32 mouse cellular contexts compared by ENCODE assay signal in genomic region chr3:14678072-14678471, GRCm38 (mm10). TPM values are rescaled to one million over a fixed set of nuclear protein-coding genes. Genes with fewer than 3 reads are reported as not detected.
A peak's percentile ranks its signal among the peaks of the same experiment; 100 is the strongest.
DNase-seq lines count a peak whose midpoint lies in the region; ATAC-seq and TF ChIP-seq lines count a peak whose summit lies in the region.
"Had no signal": no experiment of that assay in that cellular context is flagged by ENCODE, and none has a peak within 500 bp of the region (broad histone marks: within the 10 kb centered on the region; RNA-seq: fewer than 3 reads in every experiment).

No protein-coding gene starts in this region.

- no peak for TF ChIP-seq CTCF in hindbrain, postnatal 0 days (IDR thresholded peaks at IDR 0.05; ENCODE audit: low read depth)

- no peak overlapping the region for H3K27ac ChIP-seq in hindbrain, embryonic 10.5 days
- no peak overlapping the region for H3K27ac ChIP-seq in hindbrain, postnatal 0 days
- no peak overlapping the region for H3K27ac ChIP-seq in neural tube, embryonic 15.5 days (replicated peaks)
- H3K27ac ChIP-seq in forebrain, embryonic 16.5 days (ENCODE audit: low read length), result no peak overlapping the region
- H3K27ac ChIP-seq: forebrain, embryonic 12.5 days; gastrocnemius, adult 2 months; hindbrain, embryonic 14.5 days; left cerebral cortex, adult 2 months; liver, embryonic 12.5 days; macrophage; neural tube, embryonic 12.5 days; stomach, embryonic 15.5 days had no signal

- peak; percentile 22 for DNase-seq in hindbrain, embryonic 10.5 days (ENCODE audit: low spot score)
- DNase-seq in hindbrain, postnatal 0 days (ENCODE audit: low spot score), result no peak
- DNase-seq in neural tube, embryonic 10.5 days (ENCODE audit: extremely low spot score, low spot score), result peak; percentile 14
- peak; percentile 33 for DNase-seq in embryo, embryonic 11 days
- DNase-seq in telencephalon, adult 2 months (ENCODE audit: low read depth, low spot score), result peak; percentile 3
- no peak for DNase-seq in frontal cortex, adult 2 months (ENCODE audit: extremely low spot score in 1 of 2, low spot score in 1 of 2)
- DNase-seq: adrenal gland, postnatal 25 days; cerebellum, adult 18-20 months; cerebellum, postnatal 10 days; gastrocnemius, adult 2 months; gastrocnemius, postnatal 36 days; heart, adult 18-20 months; heart, postnatal 36 days; kidney, adult 18-20 months; kidney, postnatal 10 days; layer of hippocampus, adult 9-11 months; liver, postnatal 0 days; midbrain, embryonic 14.5 days; right cerebral cortex, postnatal 14 days; thymus, postnatal 14 days had no signal

- H3K27me3 ChIP-seq in hindbrain, embryonic 10.5 days (ENCODE audit: insufficient read depth, poor library complexity, severe bottlenecking), result no peaks in the 10 kb centered on the region
- no peaks in the 10 kb centered on the region for H3K27me3 ChIP-seq in hindbrain, postnatal 0 days (ENCODE audit: insufficient read depth, low read length)
- H3K27me3 ChIP-seq in neural tube, embryonic 15.5 days (replicated peaks), result no peaks in the 10 kb centered on the region
- no peaks in the 10 kb centered on the region for H3K27me3 ChIP-seq in forebrain, embryonic 16.5 days (replicated peaks; ENCODE audit: control insufficient read depth, insufficient read depth, low read length)
- H3K27me3 ChIP-seq: forebrain, embryonic 12.5 days; liver, embryonic 12.5 days; neural tube, embryonic 12.5 days; stomach, embryonic 15.5 days had no signal

- no peak for ATAC-seq in hindbrain, postnatal 0 days
- no peak for ATAC-seq in neural tube, embryonic 15.5 days (ENCODE audit: low FRiP score)
- ATAC-seq in forebrain, embryonic 16.5 days, result no peak
- ATAC-seq: liver, embryonic 12.5 days; liver, postnatal 0 days; lung, postnatal 0 days had no signal

- H3K9ac ChIP-seq in hindbrain, postnatal 0 days (replicated peaks; ENCODE audit: low read length), result no peak overlapping the region
- no peak overlapping the region for H3K9ac ChIP-seq in neural tube, embryonic 15.5 days (replicated peaks)
- H3K9ac ChIP-seq in forebrain, embryonic 16.5 days (replicated peaks; ENCODE audit: low read depth, low read length), result no peak overlapping the region
- H3K9ac ChIP-seq: forebrain, embryonic 12.5 days; hindbrain, embryonic 14.5 days; liver, embryonic 12.5 days; liver, postnatal 0 days; neural tube, embryonic 12.5 days; stomach, embryonic 15.5 days had no signal

- no peaks in the 10 kb centered on the region for H3K9me3 ChIP-seq in hindbrain, embryonic 10.5 days
- H3K9me3 ChIP-seq in hindbrain, postnatal 0 days (ENCODE audit: low read length), result no peaks in the 10 kb centered on the region
- no peaks in the 10 kb centered on the region for H3K9me3 ChIP-seq in neural tube, embryonic 15.5 days (replicated peaks)
- no peaks in the 10 kb centered on the region for H3K9me3 ChIP-seq in forebrain, embryonic 16.5 days (ENCODE audit: control insufficient read depth, low read length)
- H3K9me3 ChIP-seq: forebrain, embryonic 12.5 days; liver, embryonic 12.5 days; neural tube, embryonic 12.5 days; stomach, embryonic 15.5 days had no signal

- peaks cover 5% of the 10 kb centered on the region; the same call in 1 of the 2 replicates for H3K4me1 ChIP-seq in hindbrain, embryonic 10.5 days (replicated peaks)
- H3K4me1 ChIP-seq in hindbrain, postnatal 0 days (ENCODE audit: insufficient read depth, low read length), result no peaks in the 10 kb centered on the region
- peaks cover 4% of the 10 kb centered on the region; the same call in 1 of the 2 replicates for H3K4me1 ChIP-seq in neural tube, embryonic 15.5 days
- no peaks in the 10 kb centered on the region for H3K4me1 ChIP-seq in forebrain, embryonic 16.5 days (replicated peaks; ENCODE audit: control insufficient read depth, insufficient read depth, low read length)
- H3K4me1 ChIP-seq: forebrain, embryonic 12.5 days; liver, embryonic 12.5 days; stomach, embryonic 15.5 days had no signal

- no peaks in the 10 kb centered on the region for H3K36me3 ChIP-seq in hindbrain, embryonic 10.5 days
- H3K36me3 ChIP-seq in hindbrain, postnatal 0 days (ENCODE audit: insufficient read depth, low read length), result no peaks in the 10 kb centered on the region
- H3K36me3 ChIP-seq in neural tube, embryonic 15.5 days, result no peaks in the 10 kb centered on the region
- no peaks in the 10 kb centered on the region for H3K36me3 ChIP-seq in forebrain, embryonic 16.5 days (ENCODE audit: control insufficient read depth, insufficient read depth)
- H3K36me3 ChIP-seq: forebrain, embryonic 12.5 days; liver, embryonic 12.5 days; neural tube, embryonic 12.5 days; stomach, embryonic 15.5 days had no signal

- H3K4me2 ChIP-seq in hindbrain, postnatal 0 days (ENCODE audit: low read depth, low read length), result no peak overlapping the region
- H3K4me2 ChIP-seq in neural tube, embryonic 15.5 days, result no peak overlapping the region
- no peak overlapping the region for H3K4me2 ChIP-seq in forebrain, embryonic 16.5 days (ENCODE audit: low read length)
- H3K4me2 ChIP-seq: forebrain, embryonic 12.5 days; heart, embryonic 11.5 days; hindbrain, embryonic 14.5 days; liver, embryonic 12.5 days; neural tube, embryonic 12.5 days; stomach, embryonic 15.5 days had no signal

- no peak overlapping the region for H3K4me3 ChIP-seq in hindbrain, embryonic 10.5 days
- no peak overlapping the region for H3K4me3 ChIP-seq in hindbrain, postnatal 0 days (ENCODE audit: low read length)
- H3K4me3 ChIP-seq in neural tube, embryonic 15.5 days (replicated peaks), result no peak overlapping the region
- no peak overlapping the region for H3K4me3 ChIP-seq in forebrain, embryonic 16.5 days (replicated peaks; ENCODE audit: low read length)
- H3K4me3 ChIP-seq: erythroblast, embryonic 14.5 days; forebrain, embryonic 12.5 days; gastrocnemius, adult 2 months; left cerebral cortex, adult 2 months; liver, embryonic 12.5 days; neural tube, embryonic 12.5 days; stomach, embryonic 15.5 days had no signal

- WGBS in hindbrain, embryonic 10.5 days, result 29% methylated on average over 3 of the region's 3 CpGs
- WGBS in hindbrain, postnatal 0 days, result 43% methylated on average over 3 of the region's 3 CpGs
- WGBS in neural tube, embryonic 15.5 days, result 47% methylated on average over 3 of the region's 3 CpGs
- 68% methylated on average over 3 of the region's 3 CpGs for WGBS in forebrain, embryonic 16.5 days

RNA-seq across cellular contexts. Expression of gene Car13, which starts 36.5 kb away (rescaled TPM):
- polyA plus RNA-seq in hindbrain, embryonic 10.5 days (2016; fragmentation: Nextera tagmentation; extraction: Ambion mirVana), result 2.9 and 4.6 TPM in 2 replicates
- 4.3 and 7.1 TPM in 2 replicates for total RNA-seq in hindbrain, postnatal 0 days (2014; rRNA removed)
- 4.0 and 4.7 TPM in 2 replicates for polyA plus RNA-seq in hindbrain, postnatal 0 days (2015; fragmentation: Nextera tagmentation; extraction: Ambion mirVana)
- 1.1 and 1.8 TPM in 2 replicates for polyA plus RNA-seq in neural tube, embryonic 15.5 days (2015; fragmentation: Nextera tagmentation; extraction: Ambion mirVana)
- 0.96 and 1.4 TPM in 2 replicates for polyA plus RNA-seq in forebrain, embryonic 16.5 days (2015; fragmentation: Nextera tagmentation; extraction: Ambion mirVana)
- polyA plus RNA-seq in frontal cortex, adult 2 months (2012; rRNA removed), result 1.4 and 1.6 TPM in 2 replicates

Comparison
In these comparisons a context has a peak if more than half of its experiments do, and no peak if none do; other contexts are left out.
1. DNase-seq: peak in hindbrain, embryonic 10.5 days (single experiment), neural tube, embryonic 10.5 days (single experiment), embryo, embryonic 11 days (single experiment) and telencephalon, adult 2 months (single experiment); none in hindbrain, postnatal 0 days (single experiment) and frontal cortex, adult 2 months (0 of 2).